ENCODE assay signal across 8 mouse cellular contexts in genomic region chr8:47334223-47334757, GRCm38 (mm10).
DNase-seq lines count a peak whose midpoint lies in the region; ATAC-seq and TF ChIP-seq lines count a peak whose summit lies in the region.

No protein-coding gene starts in this region.

- 34% methylated on average over 9 of the region's 9 CpGs for WGBS in hindbrain, postnatal 0 days
- WGBS in midbrain, embryonic 16.5 days: 18% methylated on average over 9 of the region's 9 CpGs

- peaks cover 61% of the 10 kb centered on the region for H3K4me1 ChIP-seq in E14TG2a.4 (replicated peaks; ENCODE audit: low read depth, low read length)
- H3K4me1 ChIP-seq in hindbrain, postnatal 0 days (ENCODE audit: insufficient read depth, low read length): peaks cover 8% of the 10 kb centered on the region; the same call in 1 of the 2 replicates
- peaks cover 8% of the 10 kb centered on the region for H3K4me1 ChIP-seq in midbrain, embryonic 16.5 days (ENCODE audit: control insufficient read depth, insufficient read depth, low read length)

- DNase-seq in cerebellum, adult 9-10 months: peak; percentile 83
- DNase-seq in frontal cortex, postnatal 25 days (ENCODE audit: low spot score in 2 of 2): peak; percentile 60 to 70
- peak; percentile 90 for DNase-seq in hindbrain, postnatal 0 days (ENCODE audit: low spot score)
- peak; percentile 72 to 80 for DNase-seq in left cerebral cortex, adult 2 months (ENCODE audit: extremely low spot score in 1 of 2, low spot score in 2 of 2)
- peak; percentile 40 to 55 for DNase-seq in urinary bladder, postnatal 36 days (ENCODE audit: low spot score in 2 of 2)
- no peak for DNase-seq in adrenal gland, postnatal 10 days

- H3K36me3 ChIP-seq in E14TG2a.4 (ENCODE audit: insufficient read depth, low read length): no peaks in the 10 kb centered on the region
- no peaks in the 10 kb centered on the region for H3K36me3 ChIP-seq in hindbrain, postnatal 0 days (ENCODE audit: insufficient read depth, low read length)
- H3K36me3 ChIP-seq in midbrain, embryonic 16.5 days (ENCODE audit: control insufficient read depth, insufficient read depth, low read length): no peaks in the 10 kb centered on the region

- H3K4me3 ChIP-seq in E14TG2a.4 (replicated peaks; ENCODE audit: low read length): peak overlapping the region; percentile 76
- peak overlapping the region; percentile 33 for H3K4me3 ChIP-seq in hindbrain, postnatal 0 days (ENCODE audit: low read length)
- peak overlapping the region; percentile 61 for H3K4me3 ChIP-seq in left cerebral cortex, adult 2 months
- peak overlapping the region; percentile 50 for H3K4me3 ChIP-seq in midbrain, embryonic 16.5 days (ENCODE audit: low read depth, low read length)

- ATAC-seq in hindbrain, postnatal 0 days: peak; percentile 98
- ATAC-seq in midbrain, embryonic 16.5 days: peak; percentile 100

- H3K4me2 ChIP-seq in hindbrain, postnatal 0 days (ENCODE audit: low read depth, low read length): peak overlapping the region; percentile 52
- H3K4me2 ChIP-seq in midbrain, embryonic 16.5 days (ENCODE audit: low read length): peak overlapping the region; percentile 60

- intact Hi-C loops in left cerebral cortex, adult 2 months (cut with DNase I): loop anchor here (2.0 kb wide), 1 partner anchor 45 kb away; no protein-coding TSS in a partner anchor

- TF ChIP-seq CTCF in E14TG2a.4 (conservative IDR thresholded peaks at IDR 0.05; ENCODE audit: low read length): no peak
- no peak for TF ChIP-seq CTCF in hindbrain, postnatal 0 days (IDR thresholded peaks at IDR 0.05; ENCODE audit: low read depth)
- no peak for TF ChIP-seq CTCF in left cerebral cortex, adult 2 months (IDR thresholded peaks at IDR 0.05)

- peak overlapping the region; percentile 48 for H3K9ac ChIP-seq in hindbrain, postnatal 0 days (replicated peaks; ENCODE audit: low read length)
- H3K9ac ChIP-seq in midbrain, embryonic 16.5 days (ENCODE audit: low read depth, low read length): peak overlapping the region; percentile 74

- no peaks in the 10 kb centered on the region for H3K27me3 ChIP-seq in E14TG2a.4 (ENCODE audit: insufficient read depth, low read length)
- H3K27me3 ChIP-seq in hindbrain, postnatal 0 days (ENCODE audit: insufficient read depth, low read length): no peaks in the 10 kb centered on the region
- no peaks in the 10 kb centered on the region for H3K27me3 ChIP-seq in midbrain, embryonic 16.5 days (ENCODE audit: control insufficient read depth, insufficient read depth, low read depth, low read length)

- no peaks in the 10 kb centered on the region; the same call in 1 of the 2 replicates for H3K9me3 ChIP-seq in E14TG2a.4 (ENCODE audit: low read length)
- no peaks in the 10 kb centered on the region for H3K9me3 ChIP-seq in hindbrain, postnatal 0 days (ENCODE audit: low read length)
- no peaks in the 10 kb centered on the region for H3K9me3 ChIP-seq in midbrain, embryonic 16.5 days (replicated peaks; ENCODE audit: control insufficient read depth, low read length, poor library complexity, severe bottlenecking)

- H3K27ac ChIP-seq in hindbrain, postnatal 0 days: peak overlapping the region; percentile 83
- peak overlapping the region; percentile 94 for H3K27ac ChIP-seq in left cerebral cortex, adult 2 months
- H3K27ac ChIP-seq in midbrain, embryonic 16.5 days (ENCODE audit: low read length): peak overlapping the region; percentile 99
